Mouse (Mus musculus): Measurements from ENCODE around the gene Pdzd2.

DNA sequence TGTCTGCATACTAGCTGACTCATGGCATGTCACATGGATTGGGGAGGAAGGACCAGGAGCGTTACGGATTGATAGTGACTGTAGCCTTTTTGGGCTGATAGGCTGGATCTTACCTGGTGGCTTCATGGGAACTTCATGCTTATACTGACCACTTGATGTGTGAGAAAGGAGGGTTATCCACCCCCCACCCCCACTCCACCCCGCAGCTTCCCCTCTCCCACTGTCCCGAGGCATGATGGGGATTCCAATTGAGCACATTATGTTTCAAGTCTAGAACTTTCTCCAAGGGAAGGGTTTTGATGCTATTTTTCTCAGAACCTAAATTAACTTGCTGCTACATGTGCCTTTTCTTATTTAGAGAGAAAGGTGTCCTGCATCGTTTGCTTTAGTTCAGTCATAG lies 381.3 kb downstream of the Pdzd2 start:
- no peak for TF ChIP-seq CTCF (IDR thresholded peaks at IDR 0.05; ENCODE audit: insufficient read depth, low read length)
- TF ChIP-seq POLR2A (IDR thresholded peaks at IDR 0.05; ENCODE audit: borderline replicate concordance, extremely low read depth, low read depth, low read length): no peak

Data from lung, adult 2 months (tissue).